Mouse (Mus musculus) thymus, postnatal 10 days (tissue): Measurements from ENCODE around the gene Doc2b.

Experiments used
- DNase-seq, 2 experiments: peaks; one replicate each; pipeline ENCODE4 v3.0.0; 2021; ENCODE audit warnings: low spot score in 2 of 2

The Doc2b gene

DNA sequence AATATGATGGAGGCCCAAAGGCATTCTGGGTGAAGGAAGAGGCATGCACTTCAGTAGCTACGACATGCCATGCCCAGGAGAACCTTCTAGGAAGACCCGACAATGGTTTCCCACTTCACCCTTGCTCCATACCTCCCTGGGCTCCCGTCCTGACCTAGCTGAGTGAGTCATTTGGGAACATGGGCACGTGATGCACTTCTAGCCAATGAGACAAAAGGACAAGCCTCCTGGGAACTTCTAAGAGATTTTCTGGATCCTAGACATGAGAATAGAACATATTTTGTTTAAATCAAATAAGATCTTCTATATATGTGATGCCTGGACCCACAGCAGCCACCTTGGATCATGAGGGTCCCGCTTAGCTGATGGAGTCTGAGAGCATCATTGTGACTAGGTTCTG is 3.3 kb downstream of the Doc2b start:
- no peak for DNase-seq

DNA sequence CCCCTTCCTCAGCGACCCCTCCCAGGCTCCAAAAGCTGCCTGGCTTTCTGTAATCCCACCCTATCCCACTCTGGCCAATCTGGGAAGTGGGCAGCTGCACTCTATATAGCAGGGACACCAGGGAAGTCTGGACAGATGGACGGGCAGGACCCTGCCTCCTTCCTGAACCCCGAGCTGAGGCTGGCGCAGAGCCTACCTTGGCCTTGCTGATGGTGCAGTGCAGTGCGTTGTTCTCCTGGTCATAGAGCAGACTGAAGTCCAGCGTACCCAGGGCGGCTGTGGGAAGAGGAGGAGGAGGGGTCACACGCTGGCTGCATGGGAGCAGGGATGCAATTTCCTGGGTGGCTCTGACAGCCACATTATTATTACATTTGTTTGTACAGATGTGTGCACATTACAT is 10.0 kb downstream of the Doc2b start:
- no peak for DNase-seq

DNA sequence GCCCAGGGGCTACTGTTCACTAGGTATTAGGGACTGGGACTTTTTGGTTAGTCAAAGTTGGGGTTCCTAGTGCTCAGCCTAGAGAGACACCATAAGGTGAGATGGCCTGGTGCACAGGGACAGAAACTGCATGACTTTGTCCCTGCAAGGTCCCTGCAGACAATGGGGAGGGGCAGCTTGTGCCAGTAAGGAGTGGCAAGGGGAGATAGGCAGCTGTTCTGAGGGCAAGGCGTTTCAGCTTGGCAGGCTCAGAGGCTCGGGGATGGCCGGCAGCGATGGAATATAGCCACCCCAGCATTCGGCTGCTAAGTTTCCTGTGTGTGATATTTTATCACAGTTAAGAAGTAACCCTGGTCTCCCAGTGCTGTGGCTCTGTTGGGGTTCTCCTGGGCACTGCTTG is 12.1 kb downstream of the Doc2b start:
- no peak for DNase-seq

GRCm38 (mm10) chr11:75781919-75782318 is 13.9 kb downstream of the Doc2b start:
- DNase-seq = peak; percentile 16 to 52

- no peak for DNase-seq
Measured at GRCm38 (mm10) chr11:75775919-75776318, 19.9 kb downstream of the Doc2b start.

DNA sequence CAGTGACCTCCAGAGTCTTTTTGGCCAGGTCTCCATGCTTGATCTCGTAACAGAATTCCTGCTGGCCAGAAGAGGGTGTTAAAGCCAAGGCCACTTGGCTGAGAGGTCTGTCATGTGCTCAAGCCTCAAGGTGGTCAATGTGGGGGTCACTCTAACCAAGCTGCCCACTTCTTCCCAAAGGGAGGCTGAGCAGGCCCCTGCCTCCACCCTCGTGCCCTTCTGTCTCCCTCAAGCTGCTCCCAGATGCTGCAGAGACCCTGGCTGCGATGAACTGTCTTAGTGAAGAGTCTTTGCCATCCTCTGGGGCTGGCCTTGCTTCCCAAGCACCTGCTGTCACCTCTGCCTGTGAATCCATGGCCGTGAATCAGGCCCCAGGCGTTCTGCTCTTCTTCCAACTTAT is 23.3 kb downstream of the Doc2b start:
- no peak for DNase-seq

GRCm38 (mm10) chr11:75769206-75769605 is 26.6 kb downstream of the Doc2b start:
- DNase-seq = peak; percentile 67 to 78

DNA sequence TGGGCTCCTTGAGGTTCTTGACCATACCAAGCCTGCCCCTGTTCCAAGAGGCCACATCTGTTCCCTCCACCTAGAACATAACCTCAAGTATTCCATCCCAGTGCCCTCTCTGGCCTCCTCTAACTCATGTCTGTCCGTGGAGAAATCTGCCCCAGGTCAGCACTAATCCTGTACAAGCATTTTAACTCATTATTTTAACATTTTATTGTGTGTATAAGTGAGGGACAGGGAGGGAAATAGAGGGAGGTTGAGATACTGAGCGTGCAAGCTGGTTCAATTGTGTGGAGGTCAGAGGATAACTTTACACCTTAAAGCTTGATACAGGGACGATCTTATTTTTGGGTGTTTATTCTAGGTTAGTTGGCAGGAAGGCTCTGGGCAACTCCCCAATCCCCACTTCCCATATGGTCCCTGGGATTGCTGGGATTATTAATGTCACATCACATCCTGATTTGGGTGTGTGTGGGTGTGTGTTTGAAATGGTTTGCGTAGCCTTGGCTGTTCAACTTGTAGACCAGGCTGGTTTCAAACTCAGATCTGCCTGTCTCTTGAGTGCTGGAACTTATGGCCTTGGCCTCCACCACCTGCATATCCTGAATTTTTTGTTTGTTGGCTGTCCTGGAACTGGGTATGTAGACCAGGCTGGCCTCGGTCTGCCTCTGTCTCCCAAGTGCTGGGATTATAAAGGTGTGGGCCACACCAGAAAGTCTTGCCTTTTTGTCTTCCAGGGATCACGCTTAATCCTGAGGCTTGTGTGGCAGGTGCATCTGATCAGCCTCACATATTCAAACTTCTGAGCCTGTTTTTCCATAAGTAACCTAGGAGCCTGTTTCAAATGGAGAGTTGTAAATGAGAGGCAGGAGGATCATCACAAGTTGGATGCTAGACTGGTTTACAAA is 27.5 kb downstream of the Doc2b start:
- no peak for DNase-seq

GRCm38 (mm10) chr11:75767014-75767413 is 28.8 kb downstream of the Doc2b start:
- DNase-seq = no peak

DNA sequence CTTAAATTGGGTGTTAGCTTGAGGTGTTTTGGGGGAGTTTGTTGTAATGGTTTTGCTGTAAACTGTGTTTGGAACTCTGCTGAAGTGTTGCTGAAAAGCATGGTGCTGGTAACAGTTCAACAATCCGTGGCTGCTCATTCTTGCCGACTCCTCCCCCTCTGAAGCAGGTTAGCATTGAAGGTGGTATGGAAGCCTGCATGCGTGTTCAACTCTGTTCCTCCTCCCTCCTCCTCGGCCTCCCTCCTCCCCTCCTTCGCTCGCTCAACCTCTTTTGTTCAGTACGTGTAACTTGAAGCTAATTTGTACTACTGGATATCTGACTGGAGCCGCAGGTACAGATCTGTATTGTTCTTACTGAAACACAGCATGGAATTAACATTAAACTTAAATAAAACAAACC is 30.7 kb downstream of the Doc2b start:
- DNase-seq = no peak

- DNase-seq = no peak
Measured at GRCm38 (mm10) chr11:75764521-75765023, 31.3 kb downstream of the Doc2b start.

GRCm38 (mm10) chr11:75762708-75763107 is 33.1 kb downstream of the Doc2b start:
- DNase-seq = no peak

- DNase-seq = no peak
Measured at GRCm38 (mm10) chr11:75760785-75761184, 35.1 kb downstream of the Doc2b start.

- DNase-seq = no peak
Measured at GRCm38 (mm10) chr11:75758553-75758952, 37.3 kb downstream of the Doc2b start.

DNA sequence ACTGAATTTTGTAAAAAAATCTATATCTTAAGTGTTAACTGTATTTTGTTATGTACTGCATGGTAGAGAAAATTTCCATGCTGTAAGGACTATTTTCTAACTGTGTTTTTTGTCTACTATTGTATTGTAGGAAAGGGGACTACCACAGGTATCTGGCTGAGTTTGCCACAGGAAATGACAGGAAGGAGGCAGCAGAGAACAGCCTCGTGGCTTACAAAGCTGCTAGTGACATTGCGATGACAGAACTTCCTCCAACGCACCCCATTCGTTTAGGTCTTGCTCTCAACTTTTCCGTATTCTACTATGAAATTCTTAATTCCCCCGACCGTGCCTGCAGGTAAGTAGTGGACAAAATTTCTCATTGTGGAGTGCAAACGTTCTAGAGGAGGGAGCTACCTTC is 39.2 kb downstream of the Doc2b start:
- DNase-seq = peak in 1 of 2 experiments; percentile 14

DNA sequence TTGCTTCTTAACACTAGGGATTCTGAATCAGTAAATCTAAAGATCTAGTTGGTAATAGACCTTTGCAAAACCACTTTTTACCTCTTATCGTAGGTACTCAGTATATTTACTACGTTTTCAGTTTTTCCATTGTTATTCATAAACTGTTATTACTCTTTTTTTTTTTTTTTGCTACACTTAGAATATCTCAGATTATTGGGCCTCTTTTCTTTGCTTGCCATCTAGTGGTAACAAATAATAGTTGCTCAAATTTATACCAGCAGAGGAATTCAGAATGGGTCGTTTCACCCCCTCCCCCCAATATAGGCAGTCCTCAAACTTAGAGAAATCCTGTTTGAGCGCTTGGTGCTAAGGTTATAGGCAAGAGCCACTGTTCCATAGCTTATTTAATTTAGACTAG is 44.8 kb downstream of the Doc2b start:
- no peak for DNase-seq

DNA sequence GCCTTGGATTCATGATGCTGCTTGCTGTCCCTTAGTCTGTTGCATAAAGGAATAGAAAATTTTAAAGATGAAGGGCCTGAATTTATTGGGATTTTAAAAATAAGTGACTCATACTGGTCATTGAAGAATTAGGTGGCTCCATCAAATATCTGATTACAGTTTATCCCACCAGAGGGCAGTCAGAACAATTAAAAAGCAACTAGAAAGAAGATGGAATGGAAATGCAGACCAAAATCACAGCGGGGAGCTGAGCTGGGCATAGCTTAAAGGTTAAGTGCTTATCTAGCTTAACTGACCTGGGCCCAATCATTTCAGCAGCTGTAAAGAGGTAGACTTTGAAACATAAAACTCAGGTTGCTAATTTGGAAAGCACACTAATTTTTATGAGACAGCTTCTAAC is 45.3 kb downstream of the Doc2b start:
- DNase-seq = no peak

GRCm38 (mm10) chr11:75744761-75745160 is 51.1 kb downstream of the Doc2b start:
- no peak for DNase-seq

DNA sequence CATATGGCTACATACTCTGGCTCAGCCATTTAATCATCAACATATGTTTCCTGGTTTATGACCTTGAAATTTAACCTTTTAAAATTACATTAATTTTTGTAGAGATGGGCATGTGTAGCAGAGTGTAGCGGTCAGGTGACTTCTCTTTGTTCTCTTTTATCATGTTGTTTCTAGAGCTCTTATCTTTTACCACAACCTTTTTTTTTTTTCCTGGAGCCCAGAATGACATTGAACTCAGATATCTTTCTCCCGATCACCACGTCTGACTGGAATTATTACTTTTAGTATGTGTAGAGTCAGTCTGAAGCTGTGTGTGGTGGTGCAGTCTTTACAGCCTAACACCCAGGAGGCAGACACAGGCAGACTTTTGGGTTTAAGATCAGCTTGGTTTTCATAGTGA is 54.2 kb downstream of the Doc2b start:
- no peak for DNase-seq

DNA sequence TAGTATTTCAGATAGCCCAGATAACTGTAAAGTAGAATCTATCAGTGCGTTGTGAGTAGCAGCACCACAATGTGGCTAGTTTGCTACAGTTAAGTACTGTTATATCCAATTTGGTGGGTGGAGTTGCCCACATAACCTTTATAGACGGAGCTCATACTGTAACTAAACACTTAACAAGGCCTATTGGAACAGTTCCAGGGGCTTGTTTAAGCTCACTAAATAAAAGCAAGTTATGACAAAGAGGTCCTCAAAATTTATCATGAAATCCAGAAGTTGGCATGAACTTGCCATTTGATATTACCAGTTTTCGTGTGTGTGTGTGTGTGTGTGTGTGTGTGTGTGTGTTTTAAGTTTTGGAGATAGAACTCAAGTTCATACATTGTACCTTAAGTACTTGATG is 55.6 kb downstream of the Doc2b start:
- no peak for DNase-seq

- no peak for DNase-seq
Measured at GRCm38 (mm10) chr11:75738477-75738821, 57.4 kb downstream of the Doc2b start.

DNA sequence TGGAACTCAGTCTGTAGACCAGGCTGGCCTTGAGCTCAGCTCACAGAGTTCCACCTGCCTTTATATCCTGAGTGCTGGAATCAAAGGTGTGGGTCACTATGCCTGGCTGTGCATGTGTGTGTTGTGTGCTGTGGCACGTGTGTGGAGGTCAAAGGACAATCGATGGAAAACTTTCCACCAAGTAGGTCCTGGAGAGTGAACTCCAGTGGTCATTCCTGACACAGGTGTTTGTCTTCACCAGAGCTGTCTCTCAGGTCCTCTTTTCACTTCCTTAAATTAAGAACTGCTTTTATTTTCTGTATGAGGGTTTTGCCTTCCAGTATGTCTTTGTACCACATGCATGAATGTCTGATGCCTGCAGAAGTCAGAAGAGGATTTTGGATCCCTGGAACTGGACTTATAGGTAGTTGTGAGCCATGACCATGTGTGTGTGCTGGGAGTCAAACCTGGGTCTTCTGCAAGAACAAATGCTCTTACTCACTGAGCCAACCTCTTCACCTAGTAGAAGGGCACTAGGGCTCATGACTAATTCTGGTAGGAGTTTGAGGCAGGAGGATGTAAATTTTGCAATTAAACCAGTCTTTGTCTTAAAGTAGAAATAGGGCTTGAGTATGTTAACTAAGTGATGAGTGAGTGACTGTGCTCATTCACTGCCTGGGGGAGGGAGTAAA is 57.9 kb downstream of the Doc2b start:
- no peak for DNase-seq

- no peak for DNase-seq
Measured at GRCm38 (mm10) chr11:75736978-75737377, 58.9 kb downstream of the Doc2b start.
